Mouse (Mus musculus): ENCODE measurements around the gene Fbxw20. TPM values are rescaled to one million over a fixed set of nuclear protein-coding genes. Genes with fewer than 3 reads are reported as not detected.

Gene Fbxw20
- total RNA-seq (2012; rRNA removed) (not detected in 2 replicates), polyA plus RNA-seq (2012; ENCODE audit: insufficient read depth in 1 of 2, insufficient read length in 2 of 2, low read depth in 1 of 2, low replicate concordance in 2 of 2, missing spikeins in 1 of 2) (not detected)

DNA sequence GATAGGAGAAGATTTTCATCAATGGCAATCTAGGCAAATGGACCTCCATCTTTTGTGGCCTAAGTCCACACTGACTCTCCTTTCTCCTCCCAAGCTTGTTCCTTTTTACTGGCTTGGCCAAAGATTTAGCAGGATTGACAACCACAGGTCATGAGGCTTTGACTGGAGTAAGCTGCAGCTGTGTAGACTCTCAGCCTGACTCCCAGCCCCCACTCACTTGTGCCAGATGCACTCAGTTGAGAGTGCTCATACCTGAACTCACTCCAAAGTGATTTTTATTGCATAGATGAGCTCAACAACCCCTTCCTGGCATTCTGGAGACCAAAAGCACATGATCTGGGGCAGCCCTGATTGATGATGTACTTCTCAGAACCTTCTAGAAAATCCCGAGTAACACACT is at the start of gene Fbxw20:
Fbxw20 (minus strand) TSS at position 101 of the 400 bp plus-strand sequence.
- peaks cover 0 to 2% of the 10 kb centered on the region in 2 experiments; a peak in 1 of 4 replicates for H3K27me3 ChIP-seq (ENCODE audit: control insufficient read depth in 1 of 2, insufficient read depth in 2 of 2, low read length in 2 of 2)
- no peaks in the 10 kb centered on the region for H3K79me2 ChIP-seq (ENCODE audit: control insufficient read depth, insufficient read depth, low read length, poor library complexity)
- no peak within 1 kb of the TSS for H3K27ac ChIP-seq (ENCODE audit: control insufficient read depth, low read depth, low read length)
- no peaks in the 10 kb centered on the region for H3K4me1 ChIP-seq (ENCODE audit: control insufficient read depth in 1 of 2, insufficient read depth in 2 of 2, low read length in 2 of 2)
- DNase-seq (ENCODE audit: low read depth, low spot score), result no peak
- no peak within 1 kb of the TSS for H3K9ac ChIP-seq (ENCODE audit: control insufficient read depth, low read depth, low read length, poor library complexity, severe bottlenecking)
- no peaks in the 10 kb centered on the region for H3K9me3 ChIP-seq (replicated peaks; ENCODE audit: insufficient read depth, low read length)
- H3K4me3 ChIP-seq (ENCODE audit: control insufficient read depth in 1 of 2, insufficient read depth in 1 of 2, low read depth in 2 of 2, low read length in 2 of 2), result no peak within 1 kb of the TSS
- no peaks in the 10 kb centered on the region for H3K36me3 ChIP-seq (ENCODE audit: control insufficient read depth in 1 of 2, insufficient read depth in 2 of 2, low read length in 2 of 2)
- TF ChIP-seq CHD2 (IDR thresholded peaks at IDR 0.05; ENCODE audit: low read length), result no peak
- no peak for TF ChIP-seq CTCF (IDR thresholded peaks at IDR 0.05 in 2 of 3, conservative IDR thresholded peaks at IDR 0.05 in 1 of 3; ENCODE audit: control insufficient read depth in 1 of 3, insufficient read depth in 1 of 3, low read depth in 2 of 3, low read length in 3 of 3, poor library complexity in 1 of 3, severe bottlenecking in 1 of 3)
- TF ChIP-seq NRF1 (IDR thresholded peaks at IDR 0.05; ENCODE audit: insufficient read depth, low read depth, low read length, poor library complexity, severe bottlenecking), result no peak
- no peak for TF ChIP-seq KAT2A (conservative IDR thresholded peaks at IDR 0.05; ENCODE audit: low read depth, low read length)
- TF ChIP-seq GATA1 (IDR thresholded peaks at IDR 0.05; ENCODE audit: low read depth, low read length), result no peak
- no peak for TF ChIP-seq NELFE (IDR thresholded peaks at IDR 0.05; ENCODE audit: low read depth, low read length)
- no peak for TF ChIP-seq GABPA (IDR thresholded peaks at IDR 0.05; ENCODE audit: low read depth, low read length)
- TF ChIP-seq SIN3A (IDR thresholded peaks at IDR 0.05; ENCODE audit: low read length), result no peak
- TF ChIP-seq JUND (IDR thresholded peaks at IDR 0.05; ENCODE audit: low read depth, low read length), result no peak
- TF ChIP-seq MYB (IDR thresholded peaks at IDR 0.05; ENCODE audit: low read depth, low read length), result no peak
- no peak for TF ChIP-seq TCF12 (IDR thresholded peaks at IDR 0.05; ENCODE audit: low read depth, low read length)
- no peak for TF ChIP-seq POLR2AphosphoS5 (IDR thresholded peaks at IDR 0.05; ENCODE audit: borderline replicate concordance, low read depth, low read length)
- TF ChIP-seq POLR2AphosphoS2 (IDR thresholded peaks at IDR 0.05; ENCODE audit: low read length), result no peak
- no peak for TF ChIP-seq MYC (IDR thresholded peaks at IDR 0.05; ENCODE audit: low read depth, low read length)
- no peak for TF ChIP-seq ZKSCAN1 (IDR thresholded peaks at IDR 0.05; ENCODE audit: low read depth, low read length)
- TF ChIP-seq MAZ (IDR thresholded peaks at IDR 0.05; ENCODE audit: low read depth, low read length), result no peak
- no peak for TF ChIP-seq POLR2A (IDR thresholded peaks at IDR 0.05; ENCODE audit: control insufficient read depth in 1 of 2, insufficient read depth in 1 of 2, low read depth in 1 of 2, low read length in 2 of 2, poor library complexity in 1 of 2)
- no peak for TF ChIP-seq ZC3H11A (IDR thresholded peaks at IDR 0.05; ENCODE audit: low read depth, low read length)

DNA sequence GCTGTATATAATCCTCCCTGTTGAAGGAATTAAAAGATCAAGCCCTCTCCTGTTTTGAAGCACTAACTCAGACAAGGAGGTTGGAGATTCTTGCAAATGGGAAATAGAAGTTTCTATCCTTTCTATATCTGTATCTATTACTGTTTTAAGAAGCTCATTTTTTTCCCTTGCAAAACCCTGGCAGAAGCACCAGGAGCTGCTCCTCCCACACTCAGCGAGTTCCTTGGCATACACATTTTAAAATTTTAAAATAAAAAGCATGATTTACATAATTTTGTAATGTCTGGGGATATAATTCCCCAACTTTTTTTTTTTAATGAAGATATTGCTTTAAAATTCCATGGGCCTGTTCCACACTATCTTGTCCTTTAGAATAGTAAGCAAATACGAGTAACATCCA is 28.5 kb upstream of the Fbxw20 start:
- no peaks in the 10 kb centered on the region for H3K27me3 ChIP-seq (ENCODE audit: control insufficient read depth in 1 of 2, insufficient read depth in 2 of 2, low read length in 2 of 2)
- H3K4me1 ChIP-seq (ENCODE audit: control insufficient read depth in 1 of 2, insufficient read depth in 2 of 2, low read length in 2 of 2), result no peaks in the 10 kb centered on the region
- DNase-seq (ENCODE audit: low read depth, low spot score), result no peak
- H3K4me3 ChIP-seq (ENCODE audit: control insufficient read depth in 1 of 2, insufficient read depth in 1 of 2, low read depth in 2 of 2, low read length in 2 of 2), result no peak overlapping the region
- H3K79me2 ChIP-seq (ENCODE audit: control insufficient read depth, insufficient read depth, low read length, poor library complexity), result no peaks in the 10 kb centered on the region
- no peak overlapping the region for H3K27ac ChIP-seq (ENCODE audit: control insufficient read depth, low read depth, low read length)
- H3K36me3 ChIP-seq (ENCODE audit: control insufficient read depth in 1 of 2, insufficient read depth in 2 of 2, low read length in 2 of 2), result no peaks in the 10 kb centered on the region
- no peak for TF ChIP-seq ETS1 (IDR thresholded peaks at IDR 0.05; ENCODE audit: low read depth, low read length)
- no peak for TF ChIP-seq TAL1 (IDR thresholded peaks at IDR 0.05; ENCODE audit: low read length)
- no peak for TF ChIP-seq E2F4 (IDR thresholded peaks at IDR 0.05; ENCODE audit: borderline replicate concordance, low read depth, low read length)
- H3K9me3 ChIP-seq (replicated peaks; ENCODE audit: insufficient read depth, low read length), result no peaks in the 10 kb centered on the region
- H3K9ac ChIP-seq (ENCODE audit: control insufficient read depth, low read depth, low read length, poor library complexity, severe bottlenecking), result no peak overlapping the region

Data from MEL (cell line).